Mouse (Mus musculus) MEL (cell line): ENCODE results near the gene Ano8. TPM values are rescaled to one million over a fixed set of nuclear protein-coding genes. Genes with fewer than 3 reads are reported as not detected.

ENCODE experiments used
- DNase-seq: peaks from one replicate; pipeline ENCODE4 v3.0.0; 2011; ENCODE audit warnings: low read depth, low spot score
- H3K27ac ChIP-seq: 2 replicates; pipeline ENCODE4 v1.5.1; 2012; ENCODE audit warnings: low read depth, mild to moderate bottlenecking, control low read depth, low read length, moderate library complexity; ENCODE audit not compliant: control insufficient read depth
- H3K27me3 ChIP-seq, 2 experiments: fragments of 150-350 bp in 1 of 2; sonication (generic) in 1 of 2; 2 replicates each; pipeline ENCODE4 v1.6.1; 2012; ENCODE audit warnings: low read length in 2 of 2, mild to moderate bottlenecking in 2 of 2, improper control_type of control experiment in 1 of 2, moderate library complexity in 1 of 2; ENCODE audit not compliant: insufficient read depth in 2 of 2, control insufficient read depth in 1 of 2
- H3K36me3 ChIP-seq, 2 experiments: 2 replicates each; pipeline ENCODE4 v1.6.1; 2012 to 2014; ENCODE audit warnings: low read length in 2 of 2, improper control_type of control experiment in 1 of 2, inconsistent platforms in 1 of 2, mild to moderate bottlenecking in 1 of 2; ENCODE audit not compliant: insufficient read depth in 2 of 2, control insufficient read depth in 1 of 2
- H3K4me1 ChIP-seq, 2 experiments: fragments of 150-350 bp in 1 of 2; sonication (generic) in 1 of 2; 2 replicates each; pipeline ENCODE4 v1.6.1; 2012; ENCODE audit warnings: low read length in 2 of 2, improper control_type of control experiment in 1 of 2, mild to moderate bottlenecking in 1 of 2; ENCODE audit not compliant: insufficient read depth in 2 of 2, control insufficient read depth in 1 of 2
- H3K4me3 ChIP-seq, 2 experiments: fragments of 150-350 bp in 1 of 2; sonication (generic) in 1 of 2; 2 replicates each; pipeline ENCODE4 v1.5.1; 2012; ENCODE audit warnings: low read depth in 2 of 2, low read length in 2 of 2, mild to moderate bottlenecking in 2 of 2, moderate library complexity in 2 of 2, control low read depth in 1 of 2, improper control_type of control experiment in 1 of 2; ENCODE audit not compliant: control insufficient read depth in 1 of 2, insufficient read depth in 1 of 2
- H3K79me2 ChIP-seq: 2 replicates; pipeline ENCODE4 v1.6.1; 2012; ENCODE audit warnings: mild to moderate bottlenecking, low read length, moderate library complexity; ENCODE audit not compliant: control insufficient read depth, poor library complexity, insufficient read depth
- H3K9ac ChIP-seq: 2 replicates; pipeline ENCODE4 v1.6.1; 2012; ENCODE audit warnings: low read depth, mild to moderate bottlenecking, control low read depth, low read length, moderate library complexity; ENCODE audit not compliant: control insufficient read depth, poor library complexity, severe bottlenecking
- H3K9me3 ChIP-seq: fragments of 150-350 bp; sonication (generic); replicated peaks from 2 replicates; pipeline ENCODE4 v1.6.1; 2012; ENCODE audit warnings: mild to moderate bottlenecking, low read length, improper control_type of control experiment, moderate library complexity; ENCODE audit not compliant: insufficient read depth
- CHD2 ChIP-seq: IDR thresholded peaks from 2 replicates; pipeline ENCODE4 v1.6.1; 2011; ENCODE audit warnings: low read length, improper control_type of control experiment
- E2F4 ChIP-seq: IDR thresholded peaks from 2 replicates; pipeline ENCODE4 v1.6.1; 2011; ENCODE audit warnings: low read depth, low read length, improper control_type of control experiment, borderline replicate concordance
- GATA1 ChIP-seq: IDR thresholded peaks from 2 replicates; pipeline ENCODE4 v1.6.1; 2011; ENCODE audit warnings: low read depth, low read length, improper control_type of control experiment
- JUND ChIP-seq: IDR thresholded peaks from 2 replicates; pipeline ENCODE4 v1.6.1; 2011; ENCODE audit warnings: low read depth, mild to moderate bottlenecking, improper control_type of control experiment, low read length
- MAFK ChIP-seq: IDR thresholded peaks from 2 replicates; pipeline ENCODE4 v1.6.1; 2011; ENCODE audit warnings: low read depth, mild to moderate bottlenecking, low read length, improper control_type of control experiment, borderline replicate concordance
- MAZ ChIP-seq: IDR thresholded peaks from 2 replicates; pipeline ENCODE4 v1.6.1; 2012; ENCODE audit warnings: low read depth, mild to moderate bottlenecking, inconsistent platforms, low read length, improper control_type of control experiment
- MYB ChIP-seq: IDR thresholded peaks from 2 replicates; pipeline ENCODE4 v1.6.1; 2011; ENCODE audit warnings: mild to moderate bottlenecking, low read depth, low read length, improper control_type of control experiment
- POLR2A ChIP-seq, 2 experiments: IDR thresholded peaks; 2 replicates each; pipeline ENCODE4 v1.6.1; 2011 to 2012; ENCODE audit warnings: low read length in 2 of 2, mild to moderate bottlenecking in 2 of 2, control low read depth in 1 of 2, improper control_type of control experiment in 1 of 2, low read depth in 1 of 2, moderate library complexity in 1 of 2; ENCODE audit not compliant: control insufficient read depth in 1 of 2, insufficient read depth in 1 of 2, poor library complexity in 1 of 2
- POLR2AphosphoS2 ChIP-seq: IDR thresholded peaks from 2 replicates; pipeline ENCODE4 v1.6.1; 2011; ENCODE audit warnings: low read length, improper control_type of control experiment
- POLR2AphosphoS5 ChIP-seq: IDR thresholded peaks from 2 replicates; pipeline ENCODE4 v1.6.1; 2012; ENCODE audit warnings: low read depth, borderline replicate concordance, mild to moderate bottlenecking, inconsistent platforms, low read length, moderate library complexity, mixed read lengths
- TCF12 ChIP-seq: IDR thresholded peaks from 2 replicates; pipeline ENCODE4 v1.6.1; 2014; ENCODE audit warnings: low read depth, mild to moderate bottlenecking, inconsistent platforms, low read length, improper control_type of control experiment, moderate library complexity
- UBTF ChIP-seq: IDR thresholded peaks from 2 replicates; pipeline ENCODE4 v1.6.1; 2012; ENCODE audit warnings: low read depth, mild to moderate bottlenecking, inconsistent platforms, low read length, improper control_type of control experiment, moderate library complexity, borderline replicate concordance; ENCODE audit not compliant: insufficient read depth
- polyA plus RNA-seq, 2 experiments: library from polyadenylated mRNA; stranded (reverse) in 1 of 2; unstranded in 1 of 2; fragments of >175 nt in 1 of 2; fragments of >200 nt in 1 of 2; gene quantifications; 2 replicates each; pipeline versions ENCODE4 v1.2.1 to v1.2.4; 2012; ENCODE audit warnings: low replicate concordance in 2 of 2, low read depth in 1 of 2; ENCODE audit not compliant: insufficient read length in 2 of 2, insufficient read depth in 1 of 2, missing spikeins in 1 of 2
- total RNA-seq: library from RNA; depleted of rRNA; stranded (reverse); fragments of 300-350 nt; gene quantifications from 2 replicates; pipeline ENCODE4 v1.2.3, GENCODE M21; 2012

Ano8 gene
- total and polyA plus RNA-seq, 3 experiments: 3.9 to 4.8 TPM; not detected in 1

GRCm38 (mm10) chr8:71507589-71508104, 21.9 kb upstream of the Ano8 start:
- Histone ChIP-seq H3K79me2 (peaks cover 3% of the 10 kb centered on the region), H3K27ac (no peak overlapping the region), H3K9me3 (no peaks in the 10 kb centered on the region), H3K27me3 (no peaks in the 10 kb centered on the region), H3K9ac (no peak overlapping the region), H3K36me3 (peaks cover 0 to 2% of the 10 kb centered on the region in 2 experiments; a peak in 1 of 4 replicates), H3K4me3 (no peak overlapping the region), H3K4me1 (peaks cover 2 to 15% of the 10 kb centered on the region in 2 experiments; a peak in 3 of 4 replicates)
- no peak for TF ChIP-seq POLR2A (IDR thresholded peaks at IDR 0.05; ENCODE audit: control insufficient read depth in 1 of 2, insufficient read depth in 1 of 2, low read depth in 1 of 2, low read length in 2 of 2, poor library complexity in 1 of 2)
- no peak for TF ChIP-seq E2F4
- TF ChIP-seq MYB: no peak
- TF ChIP-seq POLR2AphosphoS5: no peak
- no peak for TF ChIP-seq UBTF
- no peak for TF ChIP-seq GATA1
- no peak for DNase-seq

GRCm38 (mm10) chr8:71505979-71506378, 20.2 kb upstream of the Ano8 start:
- Histone ChIP-seq H3K27me3 (no peaks in the 10 kb centered on the region), H3K9ac (no peak overlapping the region), H3K36me3 (no peaks in the 10 kb centered on the region), H3K27ac (no peak overlapping the region), H3K4me3 (no peak overlapping the region), H3K79me2 (peaks cover under 1% of the 10 kb centered on the region; the same call in 1 of the 2 replicates), H3K4me1 (peaks cover 0 to 3% of the 10 kb centered on the region in 2 experiments; a peak in 2 of 4 replicates), H3K9me3 (no peaks in the 10 kb centered on the region)
- TF ChIP-seq POLR2A (IDR thresholded peaks at IDR 0.05; ENCODE audit: control insufficient read depth in 1 of 2, insufficient read depth in 1 of 2, low read depth in 1 of 2, low read length in 2 of 2, poor library complexity in 1 of 2) (no peak), MYB (no peak)
- no peak for DNase-seq

GRCm38 (mm10) chr8:71505326-71505725, 19.6 kb upstream of the Ano8 start:
- Histone ChIP-seq H3K9ac (no peak overlapping the region), H3K4me3 (no peak overlapping the region), H3K9me3 (no peaks in the 10 kb centered on the region), H3K4me1 (no peaks in the 10 kb centered on the region), H3K27ac (no peak overlapping the region), H3K27me3 (no peaks in the 10 kb centered on the region), H3K79me2 (no peaks in the 10 kb centered on the region), H3K36me3 (no peaks in the 10 kb centered on the region)
- no peak for TF ChIP-seq CHD2
- TF ChIP-seq TCF12: no peak
- no peak for TF ChIP-seq MAFK
- no peak for TF ChIP-seq JUND
- no peak for TF ChIP-seq POLR2AphosphoS2
- no peak for TF ChIP-seq GATA1
- TF ChIP-seq MAZ: no peak
- no peak for DNase-seq
